Mouse (Mus musculus) urinary bladder, postnatal 0 days (tissue): ENCODE data around the gene Prrc2a. TPM values are rescaled to one million over a fixed set of nuclear protein-coding genes. Genes with fewer than 3 reads are reported as not detected.

Experiments used
- polyA plus RNA-seq: library from polyadenylated mRNA; unstranded; fragments of >200 nt; fragmentation: Nextera tagmentation; extraction: Ambion mirVana; gene quantifications from 2 replicates; pipeline ENCODE4 v1.2.1, GENCODE M21; 2015

Prrc2a gene
- polyA plus RNA-seq, result 73.9 and 74.9 TPM in 2 replicates

DNA sequence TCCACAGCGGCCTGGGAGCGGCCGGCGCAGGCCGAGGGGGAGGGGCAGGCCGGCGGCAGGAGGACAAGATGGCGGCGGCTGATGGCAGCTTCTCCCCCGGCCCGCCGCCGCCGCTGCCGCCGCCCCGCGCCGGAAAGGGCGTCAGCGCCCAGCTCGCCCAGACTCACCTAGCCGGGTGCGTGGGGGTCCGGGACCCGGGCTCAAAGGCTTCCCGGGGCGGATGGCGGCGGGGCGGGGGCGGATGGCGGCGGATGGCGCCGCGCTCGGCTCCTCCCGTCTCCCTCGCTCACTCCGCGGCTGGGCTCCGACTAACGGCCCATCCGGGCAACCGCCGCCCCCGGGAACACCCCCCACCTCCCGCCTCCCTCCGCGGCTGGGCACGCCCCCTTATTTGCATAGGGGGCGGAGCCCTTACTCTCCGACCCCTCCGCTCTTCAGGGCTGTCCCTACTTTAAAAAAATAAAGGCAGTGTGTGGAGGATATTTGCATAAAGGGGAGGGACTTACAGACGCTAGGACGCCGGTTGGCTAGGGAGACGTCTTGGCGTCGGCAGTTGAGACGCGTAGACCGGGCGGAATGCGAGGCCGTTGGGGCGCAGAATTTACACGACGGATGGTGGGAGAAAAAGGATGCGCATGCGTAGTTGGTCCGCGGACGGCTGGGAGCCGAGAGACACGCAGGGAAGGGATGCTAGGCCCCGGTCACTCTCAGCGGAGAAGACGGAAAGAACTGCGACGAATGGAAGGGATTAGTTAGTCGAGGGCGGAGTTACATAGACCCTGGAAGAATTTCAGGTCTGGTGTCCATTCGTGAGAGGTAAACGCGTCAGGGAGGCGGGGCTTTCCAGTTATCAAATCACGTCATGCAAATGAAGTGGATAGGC lies at the start of gene Prrc2a:
Prrc2a (minus strand) TSS at position 330 of the 883 bp plus-strand sequence.

DNA sequence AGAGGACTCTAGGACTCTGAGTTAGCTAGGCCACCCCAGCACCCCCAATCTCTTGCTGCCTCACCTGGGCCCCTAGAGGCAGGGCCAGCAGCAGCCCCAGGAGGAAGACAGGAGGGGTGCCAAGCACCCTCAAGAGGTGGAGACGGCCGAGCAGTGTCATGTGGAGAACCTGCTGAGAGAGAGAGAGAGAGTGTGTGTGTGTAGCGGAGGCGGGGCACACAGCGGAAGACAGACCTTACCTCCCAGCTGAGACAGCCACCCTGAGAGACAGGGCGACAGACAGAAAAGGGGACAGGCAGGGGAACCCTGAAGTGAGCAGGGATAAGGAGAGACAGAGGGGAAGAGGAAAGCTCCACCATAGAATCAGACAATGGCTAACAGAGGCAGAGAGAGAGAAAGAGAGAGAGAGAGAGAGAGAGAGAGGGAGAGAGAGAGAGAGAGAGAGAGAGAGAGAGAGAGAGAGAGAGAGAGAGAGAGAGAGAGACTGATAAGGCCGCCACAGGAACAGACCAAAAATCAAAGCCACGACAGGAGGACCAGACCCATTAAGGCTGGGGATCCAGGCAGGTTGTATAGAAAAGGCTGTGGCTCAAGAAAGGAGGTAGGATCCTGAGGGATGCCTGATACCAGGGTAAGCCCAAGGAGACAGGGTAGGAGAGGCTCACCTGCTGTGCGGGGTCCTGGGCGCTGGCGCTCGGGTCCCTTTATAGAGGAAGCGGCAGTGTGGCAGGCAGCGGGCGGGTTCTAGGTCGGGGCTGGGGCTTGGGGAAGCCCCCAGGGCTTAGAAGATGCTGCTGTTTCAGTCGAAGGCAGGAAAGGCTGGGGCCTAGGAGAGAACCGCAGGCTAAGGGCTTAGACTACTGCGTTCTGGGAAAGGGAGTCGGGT lies 40.0 kb upstream of the Prrc2a start, which contains the start of gene Lta:
Lta (minus strand) TSS at position 858 of the 886 bp plus-strand sequence.

DNA sequence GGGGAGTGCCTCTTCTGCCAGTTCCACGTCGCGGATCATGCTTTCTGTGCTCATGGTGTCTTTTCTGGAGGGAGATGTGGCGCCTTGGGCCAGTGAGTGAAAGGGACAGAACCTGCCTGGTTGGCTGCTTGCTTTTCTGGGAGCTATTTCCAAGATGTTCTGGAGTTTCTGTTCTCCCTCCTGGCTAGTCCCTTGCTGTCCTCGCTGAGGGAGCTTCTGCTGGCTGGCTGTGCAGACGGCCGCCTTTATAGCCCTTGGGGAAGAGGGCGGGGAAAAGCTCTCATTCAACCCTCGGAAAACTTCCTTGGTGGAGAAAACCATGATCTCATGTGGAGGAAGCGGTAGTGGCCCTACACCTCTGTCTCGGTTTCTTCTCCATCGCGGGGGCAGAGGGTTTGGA lies 37.1 kb upstream of the Prrc2a start, which contains the start of gene Tnf:
Tnf (minus strand) TSS at position 221 of the 400 bp plus-strand sequence.

DNA sequence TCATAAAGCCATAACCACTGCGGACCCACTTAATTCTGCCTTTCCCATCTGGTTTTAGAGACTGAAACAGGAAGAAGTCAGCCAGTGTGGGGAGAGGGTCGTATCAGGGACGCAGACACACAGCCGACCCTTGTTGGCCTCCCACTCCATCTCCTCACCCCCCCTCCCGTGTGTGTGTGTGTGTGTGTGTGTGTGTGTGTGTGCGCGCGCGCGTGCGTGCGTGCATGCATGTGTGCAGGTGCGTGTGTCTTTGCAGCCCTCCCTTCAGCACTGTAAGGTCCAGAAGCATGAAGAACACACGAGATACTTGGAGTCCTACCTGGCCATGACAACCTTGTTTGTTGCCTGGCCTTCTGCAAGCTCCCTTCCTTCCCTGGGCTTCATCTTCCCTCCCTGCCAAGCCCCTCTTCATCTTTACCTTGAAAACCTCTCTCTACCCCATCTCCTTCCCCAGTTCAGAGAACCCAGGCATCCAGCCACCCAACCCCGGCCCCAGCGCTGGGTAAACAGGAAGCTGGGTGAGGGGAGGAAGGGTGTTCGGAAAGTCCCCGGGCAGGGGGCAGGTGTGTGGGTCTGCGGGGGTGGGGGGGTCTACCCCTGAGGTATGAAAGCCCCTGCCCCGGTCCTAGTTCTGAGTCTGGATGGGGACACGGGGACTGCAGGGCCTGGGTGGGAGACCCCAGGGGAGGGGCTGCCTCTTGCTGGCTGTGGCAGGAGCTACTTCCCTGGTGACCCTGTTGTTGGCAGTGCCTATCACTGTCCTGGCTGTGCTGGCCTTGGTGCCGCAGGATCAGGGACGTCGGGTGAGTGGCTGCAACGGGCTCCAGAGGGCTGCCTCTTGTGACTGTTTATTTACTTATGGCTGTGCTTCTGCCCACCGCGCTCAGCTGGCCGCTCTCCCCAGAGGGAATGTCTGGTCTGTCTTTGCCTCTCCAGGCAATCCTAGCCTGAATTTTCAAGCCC lies 29.5 kb upstream of the Prrc2a start, which contains the start of gene Ltb:
Ltb (plus strand) TSS at position 559 of the 963 bp plus-strand sequence.

DNA sequence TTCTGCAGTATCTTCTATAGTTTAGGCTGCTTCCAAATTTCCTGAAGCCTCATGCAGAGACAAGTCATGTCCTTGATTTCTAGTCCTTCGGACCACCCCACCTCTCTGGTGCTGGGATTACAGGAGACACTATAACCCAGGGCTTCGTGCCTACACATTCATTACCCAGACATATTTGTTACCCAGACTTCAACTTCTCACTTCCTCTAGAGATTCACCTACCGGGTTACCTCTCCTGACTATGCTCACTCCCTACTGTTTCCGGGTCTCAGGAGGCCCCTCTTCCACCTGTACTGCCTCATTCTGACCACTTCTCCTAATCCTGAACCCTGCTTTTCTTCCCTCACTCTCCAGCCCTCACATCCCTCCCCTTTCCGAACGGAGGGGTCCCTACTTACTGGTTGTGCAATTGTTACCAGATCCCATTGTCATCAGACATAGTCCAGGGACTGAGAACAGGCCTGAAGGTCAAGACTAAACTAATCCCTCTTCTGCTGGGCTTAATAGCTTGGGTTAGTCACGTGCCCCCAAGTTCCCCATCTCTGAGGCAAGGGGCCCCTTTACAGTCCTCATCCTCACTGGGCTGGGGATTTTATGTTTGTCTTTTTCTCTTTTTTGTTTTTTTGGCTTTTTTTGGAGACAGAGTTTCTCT lies 23.4 kb upstream of the Prrc2a start, which contains the start of gene Lst1:
Lst1 (minus strand) TSS at position 481 of the 652 bp plus-strand sequence.

DNA sequence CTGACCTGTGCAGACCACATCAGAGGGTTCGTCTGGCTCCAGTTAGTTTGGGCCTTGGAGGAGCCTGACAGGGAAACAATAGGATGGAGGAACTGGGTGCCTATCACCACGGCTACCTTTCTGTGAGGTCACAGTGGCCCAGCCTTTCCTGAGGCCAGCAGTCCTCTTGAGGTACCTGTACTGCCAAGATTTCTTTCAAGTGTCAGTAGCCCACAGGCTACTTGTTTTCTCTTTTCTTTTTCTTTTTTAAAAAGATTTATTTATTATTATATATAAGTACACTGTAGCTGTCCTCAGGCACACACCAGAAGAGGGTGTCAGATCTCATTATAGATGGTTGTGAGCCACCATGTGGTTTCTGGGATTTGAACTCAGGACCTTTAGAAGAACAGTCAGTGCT lies 11.3 kb upstream of the Prrc2a start, which contains the start of gene Aif1:
Aif1 (minus strand) TSS at position 101 of the 400 bp plus-strand sequence.

DNA sequence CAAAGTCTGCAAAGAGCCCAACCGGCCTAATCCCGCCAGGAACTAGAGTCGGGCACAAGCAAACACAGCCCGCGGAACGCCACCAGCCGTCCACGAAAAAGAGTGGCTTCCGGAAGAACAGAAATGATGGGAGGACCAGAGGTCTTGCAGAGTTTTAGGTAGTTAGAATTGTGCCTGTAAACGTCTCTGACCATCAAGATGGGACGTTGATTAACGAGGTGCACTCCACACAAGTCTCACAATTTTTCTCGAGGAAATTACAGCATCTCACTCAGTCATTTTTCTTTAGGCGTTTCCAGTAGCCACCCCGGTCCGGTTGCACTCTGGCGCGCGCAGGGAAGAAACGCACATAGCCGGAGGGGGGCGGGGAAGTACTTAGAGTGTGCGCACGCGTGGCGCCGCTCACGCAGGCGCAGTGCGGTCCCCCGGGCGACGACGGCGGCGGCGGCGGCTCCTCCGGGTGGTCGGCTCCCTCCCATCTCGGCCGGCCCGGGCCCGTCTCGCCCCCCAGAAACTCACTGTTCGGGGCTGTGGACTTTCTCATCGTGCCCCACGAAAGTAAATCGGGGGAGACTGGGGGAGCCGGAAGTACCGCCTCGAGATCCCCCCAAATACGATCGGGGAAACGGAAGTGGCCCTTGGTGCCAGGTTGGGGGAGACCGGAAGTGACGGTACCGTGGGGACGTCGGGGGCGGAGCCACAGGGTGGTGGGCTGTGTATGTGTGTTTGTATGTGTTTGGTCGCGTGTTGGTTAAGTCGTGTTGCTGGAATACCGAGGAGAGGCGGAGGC lies 29.7 kb downstream of the Prrc2a start, which contains the start of gene Bag6:
Bag6 (plus strand) TSS at position 378 of the 790 bp plus-strand sequence.

DNA sequence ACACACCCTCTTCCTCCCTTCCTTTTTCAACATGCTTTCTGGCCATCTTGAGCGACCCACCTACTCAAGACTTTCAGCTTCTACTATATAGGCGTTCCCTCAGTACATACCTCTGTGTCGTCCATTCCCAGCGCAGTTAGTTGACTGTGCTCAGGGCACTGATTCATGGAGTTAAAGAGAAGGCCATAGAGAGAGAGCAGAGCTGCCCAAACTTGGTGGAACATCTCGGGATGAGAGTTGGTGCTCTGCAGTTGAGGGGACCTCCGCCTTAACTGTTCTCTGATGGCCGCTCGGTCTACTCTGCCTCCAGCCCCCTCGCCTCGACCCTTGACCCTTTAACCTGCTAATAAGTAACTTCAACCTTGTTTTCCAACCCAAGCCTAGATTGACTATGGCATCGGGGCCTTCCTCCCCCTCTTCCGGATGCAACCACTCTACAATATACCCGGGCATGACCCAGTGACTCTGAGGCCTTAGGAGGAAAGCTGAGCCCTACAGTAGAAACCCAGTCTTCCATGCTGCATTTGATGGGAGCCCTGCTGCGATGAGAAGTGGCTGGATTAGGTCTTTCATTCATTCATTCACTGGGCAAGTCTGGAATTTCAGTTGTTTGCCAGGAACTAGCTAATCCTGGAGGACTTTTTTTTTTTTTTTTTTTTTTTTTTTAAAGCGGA lies 33.1 kb downstream of the Prrc2a start, which contains the start of gene Apom:
Apom (minus strand) TSS at position 551 of the 674 bp plus-strand sequence.

DNA sequence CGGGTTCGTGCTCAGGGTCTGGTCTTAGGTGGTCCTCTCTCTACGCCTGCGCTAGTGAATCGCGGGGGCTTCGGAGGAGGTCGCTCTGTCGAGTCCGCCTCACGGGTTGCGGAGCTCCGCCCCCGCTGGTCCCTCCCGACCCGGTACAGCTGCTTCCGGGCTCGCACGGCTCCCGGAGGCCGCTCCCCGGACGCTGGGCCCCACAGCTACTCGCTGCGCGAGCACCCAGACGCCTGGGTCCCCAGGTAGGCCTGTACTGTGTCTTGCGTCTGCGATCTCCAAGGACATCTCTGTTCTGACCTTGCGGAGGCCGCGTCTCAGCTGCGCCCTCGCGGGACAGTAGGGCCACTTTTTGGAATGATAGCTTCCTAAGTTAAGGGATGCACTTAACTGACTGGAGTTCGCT lies 38.5 kb downstream of the Prrc2a start, which contains the start of gene D17H6S53E:
D17H6S53E (plus strand) TSS at position 168 of the 406 bp plus-strand sequence.

DNA sequence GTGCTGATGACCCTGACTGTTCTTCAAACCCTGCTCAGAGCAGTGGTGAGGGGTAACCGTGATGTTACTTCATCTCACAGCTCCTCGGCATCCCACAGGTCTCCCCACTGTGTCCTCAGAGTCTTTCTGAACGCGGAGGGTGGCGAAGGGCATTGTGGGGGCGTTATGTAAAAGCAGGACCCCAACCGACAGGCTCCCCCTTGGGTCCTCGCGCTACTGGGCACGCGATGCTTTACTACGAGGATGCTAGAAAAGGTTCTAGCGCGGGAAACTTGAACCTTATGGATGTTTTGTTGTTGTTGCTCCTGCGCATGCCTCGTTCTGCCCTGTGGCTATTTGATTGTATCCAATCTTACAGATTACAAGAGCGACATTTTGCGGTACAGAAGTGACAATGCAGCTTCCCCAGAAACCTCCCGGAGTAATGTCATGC lies 42.8 kb downstream of the Prrc2a start, which contains the start of gene Csnk2b:
Csnk2b (minus strand) TSS at position 183 of the 433 bp plus-strand sequence.

DNA sequence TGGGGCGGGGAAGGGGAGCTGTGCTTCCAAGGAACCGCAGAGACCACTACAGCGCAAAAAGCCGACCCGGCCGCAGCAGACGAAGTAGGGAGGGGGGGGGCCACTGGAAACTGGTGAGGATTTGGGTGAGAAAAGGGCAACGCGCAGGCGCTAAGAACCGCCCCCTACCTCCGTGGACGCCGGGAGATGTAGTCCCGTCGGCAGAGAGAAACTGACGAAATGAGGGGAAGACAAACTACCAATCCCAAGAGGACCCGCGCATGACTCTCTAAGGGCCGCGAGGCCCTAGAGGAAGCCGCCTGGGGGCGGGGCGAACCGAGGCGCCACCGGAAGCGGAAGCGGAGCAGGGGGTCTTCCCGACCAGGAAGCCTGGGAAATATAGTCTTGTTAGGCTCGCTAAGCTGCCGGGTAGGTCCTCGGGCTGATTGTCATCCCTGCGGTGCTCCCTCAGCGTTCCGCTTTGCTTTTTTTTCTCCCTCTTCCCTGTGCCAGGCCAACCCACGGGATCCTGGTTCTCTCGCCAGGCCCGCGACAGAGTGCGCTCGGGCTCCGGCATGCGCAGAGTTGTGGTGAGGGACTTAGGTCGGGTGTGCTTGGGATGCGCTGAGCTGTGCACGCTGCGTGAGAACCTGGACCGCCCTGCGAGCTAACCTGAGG lies 43.4 kb downstream of the Prrc2a start, which contains the start of gene Gpank1:
Gpank1 (plus strand) TSS at position 313 of the 657 bp plus-strand sequence.

DNA sequence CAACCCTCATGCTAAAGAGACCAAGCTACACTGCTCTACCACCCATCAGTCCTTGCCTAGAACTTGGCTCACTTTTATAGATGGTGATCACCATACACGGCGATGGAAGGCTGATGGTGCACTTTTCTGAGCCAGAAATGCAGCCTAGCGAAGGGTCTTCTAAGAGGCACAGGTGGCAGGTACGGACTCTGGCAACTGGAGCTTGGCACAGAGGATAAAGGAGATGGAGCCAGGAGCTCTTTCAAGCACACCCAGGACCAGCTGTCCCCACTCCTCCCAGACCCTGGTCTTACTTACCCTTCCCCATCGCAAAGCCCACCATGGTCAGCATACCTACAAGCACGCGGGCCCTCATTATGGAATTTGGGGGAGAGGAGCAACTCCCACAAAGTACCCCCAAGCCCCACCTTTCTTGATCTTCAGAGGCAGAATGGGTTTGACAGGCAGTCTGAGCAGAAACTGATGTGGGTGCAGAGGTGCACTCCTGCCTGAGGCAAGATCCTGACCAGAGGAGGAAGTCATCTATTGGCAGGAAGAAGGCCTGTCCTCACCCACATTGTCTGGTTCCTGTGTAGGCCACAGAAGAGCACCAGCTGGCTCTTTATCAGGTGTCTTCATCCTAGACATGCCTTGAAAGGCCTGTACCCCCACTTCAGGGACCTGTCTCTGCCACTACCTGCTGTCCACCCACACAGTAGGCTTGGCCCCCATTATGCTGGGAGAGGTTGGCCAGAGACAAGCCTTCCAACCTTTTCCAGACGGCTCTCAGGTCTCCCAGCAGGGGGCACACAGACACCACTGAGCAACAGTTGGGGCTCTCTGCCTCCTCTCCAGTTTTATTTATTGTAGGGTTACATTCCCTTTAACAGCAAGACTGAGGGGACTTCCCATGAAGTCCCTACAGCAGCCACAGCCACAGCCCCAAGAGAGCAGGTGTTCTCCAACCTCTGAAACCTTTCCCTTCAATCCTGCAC lies 49.4 kb downstream of the Prrc2a start, which contains the start of gene Ly6g5b:
Ly6g5b (minus strand) TSS at position 383 of the 974 bp plus-strand sequence.

DNA sequence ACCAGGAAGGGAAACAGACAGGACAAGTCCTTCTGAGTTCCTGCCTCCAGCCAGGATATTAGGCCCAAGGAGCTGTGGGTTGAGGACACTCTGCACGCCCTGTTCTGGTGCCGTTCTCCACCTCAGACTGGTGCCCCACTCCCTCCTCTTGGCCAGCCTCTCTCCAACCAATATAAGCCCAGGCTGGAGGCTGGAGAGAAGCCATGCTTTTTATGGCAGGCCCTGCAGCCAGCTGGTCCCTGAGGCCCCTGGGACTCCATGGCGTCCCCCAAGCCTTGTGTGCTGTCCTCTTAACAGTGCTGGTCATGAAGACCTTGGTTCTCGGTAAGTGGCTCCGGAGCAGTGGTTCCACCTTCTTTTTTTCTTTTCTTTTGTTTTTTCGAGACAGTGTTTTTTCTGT lies 56.6 kb downstream of the Prrc2a start, which contains the start of gene Ly6g5c:
Ly6g5c (plus strand) TSS at position 183 of the 400 bp plus-strand sequence.

